Mouse (Mus musculus): Measurements from ENCODE around the gene Rnf182.

The Rnf182 gene

GRCm38 (mm10) chr13:43704533-43705116 lies 89.1 kb downstream of the Rnf182 start:
- no peak for DNase-seq

- no peak for DNase-seq
Measured at GRCm38 (mm10) chr13:43706387-43706786, 90.9 kb downstream of the Rnf182 start.

GRCm38 (mm10) chr13:43709529-43709928 lies 94.0 kb downstream of the Rnf182 start:
- DNase-seq: no peak

GRCm38 (mm10) chr13:43711708-43712314 lies 96.3 kb downstream of the Rnf182 start:
- no peak for DNase-seq

- no peak for DNase-seq
Measured at GRCm38 (mm10) chr13:43714741-43715140, 99.2 kb downstream of the Rnf182 start.

GRCm38 (mm10) chr13:43715466-43715865 lies 100.0 kb downstream of the Rnf182 start:
- DNase-seq: no peak

GRCm38 (mm10) chr13:43716514-43717036 lies 101.1 kb downstream of the Rnf182 start:
- peak; percentile 40 for DNase-seq

GRCm38 (mm10) chr13:43718173-43718572 lies 102.7 kb downstream of the Rnf182 start:
- no peak for DNase-seq

GRCm38 (mm10) chr13:43720496-43720895 lies 105.0 kb downstream of the Rnf182 start:
- DNase-seq: peak; percentile 53
